Mouse (Mus musculus) adrenal gland, postnatal 14 days (tissue): Measurements from ENCODE around the gene Slc48a1. TPM values are rescaled to one million over a fixed set of nuclear protein-coding genes. Genes with fewer than 3 reads are reported as not detected.

Experiments
- DNase-seq: peaks from one replicate; pipeline ENCODE4 v3.0.0; 2021; ENCODE audit warnings: mixed read lengths
- total RNA-seq: library from RNA; stranded (reverse); gene quantifications from 2 replicates; pipeline ENCODE4 v1.2.3, GENCODE M21; 2021

Slc48a1 gene
- total RNA-seq, 1 experiment from 2014 or later = 68.8 TPM

DNA sequence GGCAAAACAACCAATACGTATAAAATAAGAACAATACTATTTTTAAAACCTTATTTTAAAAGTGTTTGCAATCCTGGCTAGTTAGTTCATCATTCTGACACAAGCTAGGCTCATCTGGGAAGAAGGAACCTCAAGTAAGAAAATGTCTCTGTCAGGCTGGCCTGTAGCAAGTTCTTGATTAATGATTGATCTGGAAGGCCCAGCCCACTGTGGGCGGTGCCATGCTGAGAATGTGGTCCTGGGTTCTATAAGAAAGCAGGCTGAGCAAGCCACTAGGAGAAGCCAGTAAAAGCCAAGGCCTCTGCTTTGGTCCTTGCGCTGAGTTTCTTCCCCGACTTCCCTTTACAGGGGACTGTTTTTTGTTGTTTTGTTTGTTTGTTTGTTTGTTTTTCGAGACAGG, 25.8 kb upstream of the Slc48a1 start:
- no peak for DNase-seq

DNA sequence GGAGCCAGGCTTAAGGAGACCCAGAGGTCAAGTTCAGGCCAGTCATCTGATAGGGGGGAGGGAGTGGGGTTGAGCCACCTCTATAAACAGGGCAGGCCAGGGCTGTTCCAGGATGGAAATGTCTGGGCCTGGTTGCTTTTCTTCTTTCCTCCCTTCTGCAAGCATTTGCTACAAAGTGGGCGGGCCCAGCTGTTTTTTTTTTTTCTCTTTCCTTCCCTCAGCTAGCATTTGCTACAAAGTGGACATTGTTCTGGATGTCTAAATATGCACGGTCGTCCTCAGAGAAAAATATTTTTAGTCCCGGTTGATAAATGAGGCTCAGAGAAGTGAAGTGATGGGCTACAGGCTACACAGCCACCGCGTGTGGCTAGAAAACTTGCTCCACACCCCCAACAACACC, 23.8 kb upstream of the Slc48a1 start:
- no peak for DNase-seq

DNA sequence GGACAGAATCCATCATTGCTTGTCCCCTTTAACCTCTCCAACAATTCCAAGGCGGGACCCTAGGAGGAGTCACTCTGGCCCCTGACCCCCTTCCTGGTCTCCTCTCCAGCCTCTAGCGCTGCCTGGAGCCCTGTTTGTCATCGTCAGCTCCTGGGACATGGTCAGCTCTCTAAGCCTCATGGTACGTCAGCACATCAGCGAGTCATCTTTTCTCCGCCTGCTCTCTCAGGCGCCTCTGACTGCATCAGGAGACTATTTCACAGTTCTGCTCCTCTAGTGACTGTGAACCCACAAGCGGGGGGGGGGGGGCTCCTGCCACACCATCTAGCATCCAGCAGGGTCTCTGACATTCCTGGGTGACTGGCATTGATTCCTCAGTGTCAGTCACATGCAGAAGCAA, 23.0 kb upstream of the Slc48a1 start:
- DNase-seq = no peak

DNA sequence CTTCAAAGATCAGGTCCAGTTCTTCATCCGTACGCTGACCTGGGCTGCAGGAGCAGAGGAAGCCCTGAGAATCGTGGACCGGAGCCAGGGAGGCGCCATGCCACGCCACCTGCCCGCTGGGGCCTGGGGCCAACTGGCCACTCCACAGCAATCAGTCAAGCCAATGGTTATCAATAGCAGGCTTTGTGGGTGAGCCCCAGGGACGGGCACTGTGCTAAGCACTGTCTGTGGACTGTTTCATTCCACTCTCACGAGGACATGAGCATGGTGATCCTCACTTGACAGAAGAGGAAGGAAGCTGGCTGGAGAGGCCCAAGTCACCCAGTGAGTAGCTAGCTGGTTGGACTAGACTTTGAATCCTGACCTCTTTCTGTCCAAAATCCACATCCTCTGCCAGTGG, 18.3 kb upstream of the Slc48a1 start:
- DNase-seq = no peak

DNA sequence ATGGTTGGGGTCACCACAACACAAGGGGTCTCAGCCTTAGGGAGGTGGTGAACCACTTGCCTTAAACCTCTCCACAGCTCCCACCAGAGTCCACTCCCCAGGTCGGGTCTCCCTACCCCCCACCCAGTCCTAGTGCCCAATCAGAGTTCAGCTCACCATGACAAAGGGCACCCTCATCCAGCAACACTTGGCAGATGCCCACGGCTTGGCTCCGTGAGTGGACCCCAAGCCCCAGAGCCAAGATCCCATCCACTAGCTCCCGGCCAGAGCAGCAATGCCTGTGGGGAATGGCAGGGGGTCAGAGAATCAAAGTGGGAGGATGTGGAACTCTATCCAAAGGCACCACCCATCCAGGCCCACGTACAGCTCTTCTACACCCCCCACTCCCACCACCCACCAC, 17.4 kb upstream of the Slc48a1 start:
- no peak for DNase-seq

DNA sequence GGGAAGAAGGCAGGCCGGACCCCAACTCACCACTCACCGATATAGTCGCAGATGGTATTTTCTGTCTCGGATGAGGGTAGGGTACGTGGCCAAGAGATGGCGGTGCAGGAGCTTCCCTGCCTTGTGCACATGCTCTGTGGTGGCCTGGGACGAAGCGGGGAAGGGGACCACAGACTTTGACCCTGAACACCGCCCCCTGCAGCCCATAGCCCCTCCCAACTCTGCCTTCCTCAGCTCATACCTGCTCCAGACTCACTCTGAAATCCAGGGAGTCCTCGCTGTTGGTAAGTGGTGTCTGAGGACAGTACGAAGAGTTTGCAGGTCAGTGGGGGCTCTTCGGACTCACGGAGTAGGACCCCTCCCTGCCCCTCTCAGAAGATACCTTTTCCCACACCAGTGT, 16.9 kb upstream of the Slc48a1 start:
- no peak for DNase-seq

DNA sequence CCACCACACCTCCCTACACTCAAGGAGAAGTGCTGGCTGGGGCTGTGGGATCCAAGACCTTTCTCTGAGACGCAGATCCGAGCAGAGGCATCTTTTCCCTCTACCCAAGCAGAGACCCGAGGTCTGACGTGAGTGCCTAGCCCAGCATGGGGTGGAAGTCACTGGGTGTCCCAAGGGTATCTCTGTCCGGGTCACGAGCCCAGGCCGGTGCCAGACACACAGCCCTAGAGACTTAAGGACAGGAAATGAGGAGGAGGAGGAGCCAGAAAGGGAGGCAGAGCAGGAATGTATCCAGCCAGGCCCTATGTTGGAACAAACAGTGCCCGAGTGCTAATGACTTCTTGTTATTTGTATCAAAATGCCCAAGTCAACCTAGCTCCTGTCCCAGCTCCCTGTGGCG, 15.6 kb upstream of the Slc48a1 start:
- DNase-seq = peak; percentile 59

DNA sequence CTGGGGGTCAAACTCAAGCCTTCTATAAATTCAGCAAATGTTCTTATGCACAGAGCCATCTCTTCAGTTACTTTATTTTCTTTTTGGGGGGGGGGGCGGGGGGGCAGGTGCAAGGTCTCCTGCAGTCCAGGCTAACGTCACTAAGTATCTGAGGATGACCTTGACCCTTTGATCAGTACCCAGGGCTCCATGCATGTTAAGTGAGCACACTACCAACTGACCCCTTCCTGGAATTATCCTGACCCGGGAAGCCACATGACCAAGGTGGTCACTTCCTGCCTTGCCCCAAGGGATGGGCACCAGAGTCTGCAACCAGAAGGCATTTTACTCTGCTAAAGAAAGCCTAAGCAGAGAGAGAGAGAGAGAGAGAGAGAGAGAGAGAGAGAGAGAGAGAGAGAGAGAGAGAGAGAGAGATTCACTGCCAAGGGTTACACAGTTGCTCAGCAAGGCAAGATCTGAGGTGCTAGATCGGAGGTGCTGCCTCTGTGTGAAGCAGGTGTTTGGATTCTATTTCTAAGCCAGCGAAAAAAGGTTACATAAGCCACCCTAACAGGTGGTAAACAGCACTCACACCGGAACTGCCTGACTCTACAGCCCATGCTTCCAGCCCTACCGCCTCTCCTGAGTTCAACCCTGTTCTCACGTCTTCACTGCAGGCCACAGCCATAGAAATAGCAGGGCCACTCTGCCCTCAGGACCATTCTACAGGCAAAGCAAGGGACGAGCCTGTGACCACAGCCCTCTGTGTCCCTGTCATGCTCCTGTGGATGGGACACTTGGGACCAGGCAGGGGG, 14.9 kb upstream of the Slc48a1 start:
- DNase-seq = no peak

DNA sequence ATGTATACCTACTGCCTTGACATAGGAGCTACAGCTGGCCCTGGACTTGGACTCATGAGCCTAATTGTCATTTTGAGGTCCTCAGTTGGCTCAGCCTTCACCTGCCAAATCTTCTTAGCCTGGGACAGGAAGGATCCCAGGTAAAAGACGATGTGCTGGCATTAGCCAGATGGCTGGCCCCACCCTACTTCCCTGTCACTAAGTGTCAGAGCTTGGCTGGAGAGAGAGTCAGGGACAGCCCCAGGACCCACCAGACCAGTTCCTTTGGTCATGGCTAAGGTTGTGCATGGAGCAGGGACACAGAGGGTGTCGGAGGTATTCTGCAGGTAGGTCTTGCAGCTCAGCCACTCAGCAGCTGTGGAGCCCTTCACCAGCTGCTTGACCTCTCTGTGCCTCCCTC, 13.8 kb upstream of the Slc48a1 start:
- no peak for DNase-seq

DNA sequence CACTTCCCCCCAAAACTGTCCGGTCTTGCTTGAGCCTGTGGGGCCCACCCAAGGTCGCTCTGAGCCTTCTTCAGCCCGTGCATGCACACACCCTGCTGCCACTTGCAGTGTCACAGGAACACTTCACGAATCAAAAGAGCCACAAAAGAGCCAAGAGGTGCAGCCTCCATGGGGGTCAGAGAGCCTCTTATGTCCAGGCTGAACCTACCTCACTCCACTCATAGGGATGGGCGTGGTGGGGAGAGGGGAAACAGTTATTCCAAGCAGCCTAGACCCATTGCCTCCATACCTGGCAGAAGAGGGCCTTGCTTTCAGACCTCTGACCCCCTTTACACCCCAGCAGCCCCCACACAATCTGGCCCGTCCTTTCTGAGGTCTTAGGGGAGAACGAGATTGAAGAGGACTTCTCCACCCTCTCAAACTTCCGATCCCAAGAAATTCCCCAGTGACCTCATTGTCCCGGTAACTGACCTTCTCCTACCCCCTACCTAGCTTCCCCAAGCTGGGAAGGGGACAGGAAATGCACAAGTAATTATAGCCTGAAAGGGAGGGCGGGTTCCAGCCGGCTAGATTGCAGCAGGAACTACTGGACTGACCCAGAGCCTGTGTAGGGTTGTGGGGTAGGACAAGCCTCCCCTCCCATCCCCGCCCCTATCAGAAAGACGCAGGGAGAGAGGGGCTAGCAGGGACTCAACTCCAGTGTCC, 13.1 kb upstream of the Slc48a1 start:
- no peak for DNase-seq

DNA sequence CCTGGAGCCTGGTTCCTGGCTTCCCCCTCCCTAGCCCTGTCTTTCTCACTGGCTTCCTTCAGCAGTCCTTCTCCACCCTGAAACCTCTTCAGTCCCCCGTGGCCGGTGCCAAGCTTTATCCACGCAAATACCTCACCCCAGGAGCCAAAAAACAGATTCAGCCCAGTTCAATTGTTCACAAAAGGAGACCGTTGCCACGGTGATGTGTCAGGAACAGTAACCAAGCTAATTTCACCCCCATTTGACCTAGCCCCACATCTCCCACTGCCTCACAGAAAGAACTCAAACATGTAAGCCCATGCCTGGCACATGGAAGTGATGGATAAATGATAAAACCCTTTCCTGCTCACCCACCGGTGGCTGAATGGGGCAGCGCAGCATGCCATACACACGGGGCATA, 12.1 kb upstream of the Slc48a1 start:
- no peak for DNase-seq

DNA sequence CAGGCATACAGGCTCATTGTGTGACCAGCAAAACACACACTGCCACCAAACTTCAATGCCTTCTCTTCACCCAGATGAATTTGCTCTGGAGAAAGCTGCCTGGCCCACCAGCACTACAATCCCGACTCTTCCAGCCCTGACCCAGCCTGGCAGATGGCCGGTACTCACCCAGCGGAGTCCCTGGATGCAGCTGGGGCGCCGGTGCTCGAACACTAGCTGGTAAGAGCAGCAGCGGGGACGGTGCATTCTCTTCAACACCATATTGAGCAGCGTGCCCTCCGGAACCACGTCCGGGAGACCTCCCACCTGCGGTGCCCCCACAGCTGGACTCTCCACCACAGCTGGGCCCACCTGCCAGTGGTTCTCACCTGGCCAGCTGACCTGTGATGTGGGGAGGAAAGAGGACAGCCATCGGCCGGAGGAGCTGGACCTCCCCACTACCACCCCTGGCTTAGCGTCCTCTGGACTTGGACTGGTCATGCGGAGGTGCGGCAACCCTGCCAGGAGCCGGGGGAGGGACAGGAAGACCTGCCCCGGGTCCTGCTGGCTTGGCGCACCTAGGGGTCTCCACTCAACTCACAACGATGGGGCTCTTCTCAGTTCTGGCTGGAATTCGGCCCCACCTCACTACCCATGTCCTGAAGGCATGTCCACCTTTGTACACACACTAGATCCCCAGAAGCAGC, 11.6 kb upstream of the Slc48a1 start:
- peak; percentile 46 for DNase-seq

DNA sequence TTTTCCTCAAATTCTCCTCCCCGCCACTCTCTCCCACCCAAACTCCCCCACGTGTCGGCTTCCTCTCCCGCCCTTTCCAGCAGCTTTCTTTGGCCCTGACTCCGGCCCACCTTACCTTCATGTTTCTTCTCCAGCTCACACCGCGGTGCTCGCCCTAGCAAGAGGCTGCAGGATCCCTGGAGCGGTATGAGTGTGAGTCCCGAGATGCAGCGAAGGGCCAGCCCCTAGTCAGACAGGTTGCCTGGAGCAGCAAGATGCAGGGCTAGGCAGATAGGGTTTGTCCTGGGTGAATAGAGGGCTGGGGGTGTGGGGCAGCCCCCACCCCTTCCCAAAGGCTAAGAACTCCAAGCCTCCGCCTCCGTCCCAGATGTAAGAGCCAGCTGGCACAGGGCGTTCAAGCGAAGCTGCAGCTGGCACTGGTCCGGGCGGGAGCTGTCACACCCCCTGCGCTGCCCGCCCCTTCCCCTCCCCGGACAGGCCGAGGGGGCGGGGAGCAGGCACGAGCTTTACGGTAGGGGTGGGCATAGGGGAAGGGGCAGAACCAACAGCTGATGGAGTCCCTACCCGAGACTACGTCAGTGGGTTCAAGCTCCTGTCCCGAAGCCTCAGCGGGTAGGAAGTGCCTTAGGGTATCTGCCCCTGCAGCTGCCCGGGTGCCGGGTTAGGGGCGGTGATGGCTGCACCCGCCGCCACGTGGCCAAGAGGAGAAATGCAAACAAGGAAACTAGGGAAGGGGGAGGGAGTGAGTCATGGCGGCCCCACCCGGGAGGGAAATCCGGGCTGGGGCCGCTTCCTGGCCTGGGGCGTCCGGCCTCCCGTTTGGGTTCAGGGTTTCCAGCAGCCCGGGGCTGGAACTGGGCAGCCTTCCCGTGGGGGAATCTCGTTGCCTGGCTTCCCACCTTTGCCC, 10.8 kb upstream of the Slc48a1 start, which contains the start of gene Rapgef3:
Gene Rapgef3 (minus strand): TSS at position 693 of the 907 bp plus-strand sequence.
- DNase-seq = peak; percentile 91

DNA sequence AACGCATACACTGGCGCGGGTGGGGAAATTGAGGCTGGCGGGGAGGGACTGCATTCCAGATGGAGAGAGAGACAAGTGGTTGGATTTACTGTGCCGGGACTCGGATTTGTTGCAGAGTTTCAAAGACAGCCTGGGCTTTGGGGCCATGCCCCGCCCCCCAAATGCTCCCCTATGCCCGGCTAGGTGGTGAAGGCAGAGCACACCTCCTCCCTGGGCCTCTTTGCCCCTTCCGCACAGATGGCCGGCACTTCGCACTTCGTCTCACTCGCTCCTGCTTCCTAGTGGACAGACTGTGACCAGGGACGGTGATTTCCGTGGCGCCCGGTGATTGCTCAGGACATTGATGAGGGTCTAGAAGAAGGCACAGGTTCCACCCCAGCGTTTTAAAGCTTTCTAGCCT, 10.1 kb upstream of the Slc48a1 start:
- DNase-seq = peak; percentile 73

DNA sequence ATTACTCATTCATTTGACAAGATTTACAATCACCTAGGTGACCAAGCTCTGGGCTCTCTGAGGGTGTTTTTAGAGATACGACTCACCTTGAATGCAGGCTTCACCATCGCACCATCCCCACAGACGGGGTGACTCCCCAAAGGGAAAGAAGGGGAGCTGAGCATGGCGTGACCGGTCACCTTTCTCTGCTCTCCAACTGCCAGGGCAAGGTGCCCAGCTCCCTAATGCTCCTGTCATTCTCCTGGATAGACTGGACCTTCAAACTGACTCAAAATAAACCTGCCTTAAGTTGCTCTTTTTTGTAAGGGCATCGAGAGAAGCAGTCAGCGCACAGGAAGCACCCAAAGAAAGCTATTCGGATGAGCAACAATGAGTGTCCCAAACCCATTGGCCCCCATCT, 8.0 kb upstream of the Slc48a1 start:
- DNase-seq = no peak

DNA sequence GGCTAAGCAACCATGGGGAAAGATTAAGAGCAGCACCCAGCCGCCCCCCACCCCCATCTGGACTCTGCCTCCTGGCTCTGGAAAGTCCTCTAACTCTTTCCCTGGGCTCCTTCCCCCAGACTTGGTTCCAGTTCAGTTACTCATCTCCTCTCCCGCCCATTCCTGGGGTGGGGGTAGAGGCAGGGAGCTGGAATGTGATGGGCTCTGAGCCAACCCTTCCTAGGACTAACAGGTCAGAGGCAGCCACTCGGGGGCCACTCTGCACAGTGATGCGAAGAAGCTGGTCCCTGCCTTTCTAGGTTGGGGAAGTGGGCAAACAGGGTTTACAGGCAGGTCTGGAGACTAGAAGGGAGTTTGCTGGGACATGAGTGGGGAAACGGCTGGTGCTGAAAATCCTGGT, 5.2 kb upstream of the Slc48a1 start:
- DNase-seq = peak; percentile 86

DNA sequence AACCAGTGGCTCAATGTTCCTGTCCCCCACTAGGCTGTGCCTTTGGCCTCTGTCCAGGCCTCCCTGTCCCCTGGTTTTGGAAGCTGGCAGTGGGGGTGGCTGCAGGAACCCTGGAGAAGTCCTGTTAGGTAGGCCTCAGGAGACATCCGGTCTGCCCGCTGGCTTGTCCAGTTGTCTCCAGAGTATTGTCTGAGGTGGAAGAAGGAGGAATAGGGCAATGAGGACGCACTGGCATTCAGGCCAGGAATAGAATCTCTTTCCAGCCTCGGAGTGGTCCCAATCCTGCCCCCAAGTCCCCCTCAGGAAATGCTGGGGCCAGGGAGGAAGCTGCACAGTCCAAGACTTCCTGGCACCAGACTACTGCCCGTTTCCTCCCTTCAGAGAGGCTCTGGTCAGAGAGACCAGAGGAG, 4.4 kb upstream of the Slc48a1 start:
- DNase-seq = peak; percentile 51

DNA sequence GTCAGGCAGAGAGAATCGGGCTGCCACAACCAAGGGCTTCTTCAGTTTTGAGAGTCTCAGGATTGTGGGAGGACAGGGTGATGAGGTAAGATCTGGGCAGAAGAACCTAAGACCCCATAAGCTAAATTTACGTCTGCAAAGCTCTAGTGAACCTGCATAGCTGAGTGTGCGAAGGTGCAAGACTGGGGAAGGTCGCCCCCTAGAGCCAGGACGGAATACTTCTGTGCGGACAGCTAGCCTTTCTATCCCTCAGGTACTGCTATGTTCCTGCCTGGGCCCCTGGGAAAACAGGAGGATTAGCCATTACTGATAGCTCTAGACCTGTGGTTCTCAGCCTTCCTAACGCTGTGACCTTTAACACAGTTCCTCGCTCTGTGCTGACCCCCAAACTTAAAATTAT, 1.8 kb upstream of the Slc48a1 start:
- peak; percentile 89 for DNase-seq

DNA sequence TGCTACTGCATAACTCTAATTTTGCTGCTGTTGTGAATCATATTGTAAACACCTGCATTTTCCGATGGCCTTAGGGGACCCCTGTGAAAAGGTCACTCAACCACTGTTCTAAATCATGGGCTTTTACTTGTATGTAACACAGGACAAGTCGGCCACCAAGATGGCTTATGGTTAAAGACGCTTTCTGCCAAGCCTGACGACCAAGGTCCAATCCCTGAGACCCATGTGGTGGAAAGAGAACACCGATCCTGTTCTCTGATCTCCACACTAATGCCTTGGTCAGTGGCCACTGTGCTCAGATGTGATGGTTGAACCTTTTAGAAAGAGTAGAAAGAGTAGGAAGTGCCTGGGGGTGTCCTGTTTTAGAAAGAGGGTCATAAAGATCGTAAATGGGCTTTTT, 1.4 kb upstream of the Slc48a1 start:
- DNase-seq = no peak

DNA sequence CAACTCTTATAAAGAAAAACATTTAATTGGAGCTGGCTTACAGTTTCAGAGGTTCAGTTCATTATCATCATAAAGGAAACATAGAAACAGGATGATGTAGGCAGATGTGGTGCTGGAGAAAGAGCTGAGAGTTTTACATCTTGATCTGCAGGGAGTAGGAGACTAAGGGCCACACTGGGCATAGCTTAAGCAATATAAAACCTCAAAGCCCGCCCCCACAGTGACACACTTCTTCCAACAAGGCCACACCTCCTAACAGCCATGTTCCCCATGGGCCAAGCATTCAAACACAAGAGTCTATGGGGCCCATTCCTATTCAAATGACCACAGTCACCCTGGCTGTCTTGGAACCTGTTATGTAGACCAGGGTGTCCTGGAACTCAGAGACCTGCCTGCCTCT, 1.3 kb downstream of the Slc48a1 start:
- DNase-seq = no peak

DNA sequence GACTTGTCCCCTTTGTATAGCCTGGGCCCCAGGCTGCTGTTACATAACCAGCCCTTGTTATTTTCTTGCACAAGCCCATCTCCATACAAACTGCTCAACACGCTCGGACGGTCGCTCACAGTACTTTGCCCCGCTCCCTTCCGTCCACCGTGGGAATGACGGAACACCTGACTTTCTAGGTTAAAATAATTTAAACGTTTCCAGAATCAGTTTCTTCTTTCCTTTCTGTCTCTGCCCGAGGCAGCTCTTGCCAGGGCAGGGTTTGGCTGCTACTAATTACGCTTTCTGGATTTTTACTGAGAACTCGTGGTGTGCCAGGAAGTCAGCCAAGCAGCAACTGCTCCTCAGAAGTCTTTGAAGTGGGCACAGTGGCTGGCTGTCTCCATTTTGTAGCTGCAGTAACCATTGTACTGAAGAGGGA, 2.3 kb downstream of the Slc48a1 start:
- no peak for DNase-seq
